Mouse (Mus musculus) stomach, postnatal 0 days (tissue): ENCODE data around the gene Egln1. TPM values are rescaled to one million over a fixed set of nuclear protein-coding genes. Genes with fewer than 3 reads are reported as not detected.

ENCODE experiments used
- ATAC-seq: fragments of 200-750 bp; cut with Nextera tagmentation; 2 replicates; pipeline ENCODE4 v1.8.0; 2017; ENCODE audit not compliant: low FRiP score, low TSS enrichment
- DNase-seq: peaks from one replicate; pipeline ENCODE4 v3.0.0-alpha.2; 2016; ENCODE audit warnings: low spot score
- H3K27ac ChIP-seq: fragments of 300-500 bp; sonication (generic); replicated peaks from 2 replicates; pipeline ENCODE4 v1.5.1; 2014; ENCODE audit warnings: mild to moderate bottlenecking, control low read depth
- H3K27me3 ChIP-seq: fragments of 300-500 bp; sonication (generic); 2 replicates; pipeline ENCODE4 v1.6.1; 2014; ENCODE audit warnings: low read length; ENCODE audit not compliant: control insufficient read depth, insufficient read depth
- H3K36me3 ChIP-seq: fragments of 300-500 bp; sonication (generic); 2 replicates; pipeline ENCODE4 v1.6.1; 2014; ENCODE audit warnings: low read length, mixed read lengths; ENCODE audit not compliant: control insufficient read depth, insufficient read depth
- H3K4me1 ChIP-seq: fragments of 300-500 bp; sonication (generic); replicated peaks from 2 replicates; pipeline ENCODE4 v1.6.1; 2014; ENCODE audit warnings: antibody characterized with exemption; ENCODE audit not compliant: control insufficient read depth, insufficient read depth
- H3K4me2 ChIP-seq: fragments of 300-500 bp; sonication (generic); replicated peaks from 2 replicates; pipeline ENCODE4 v1.6.1; 2014; ENCODE audit warnings: low read depth, mild to moderate bottlenecking, control low read depth, moderate library complexity
- H3K4me3 ChIP-seq: fragments of 300-500 bp; sonication (generic); 2 replicates; pipeline ENCODE4 v1.5.1; 2014; ENCODE audit warnings: low read depth, low read length, control low read depth
- H3K9ac ChIP-seq: fragments of 300-500 bp; sonication (generic); 2 replicates; pipeline ENCODE4 v1.6.1; 2014; ENCODE audit warnings: mild to moderate bottlenecking, low read length, control low read depth, mixed read lengths
- H3K9me3 ChIP-seq: fragments of 300-500 bp; sonication (generic); 2 replicates; pipeline ENCODE4 v1.6.1; 2016; ENCODE audit warnings: low read length; ENCODE audit not compliant: control insufficient read depth
- CTCF ChIP-seq: IDR thresholded peaks from 2 replicates; pipeline ENCODE4 v1.5.1; 2016; ENCODE audit warnings: antibody characterized with exemption, low read depth, mild to moderate bottlenecking, moderate library complexity
- EP300 ChIP-seq: optimal IDR thresholded peaks from 2 replicates; pipeline ENCODE3; 2016; ENCODE audit warnings: antibody characterized with exemption
- WGBS: fragments of 180-500 bp; shearing (Covaris S2); extraction: QIAGEN DNeasy Blood & Tissue Kit; methylation state at CpG from one replicate; pipeline ENCODE4 v1.1.7; 2014; 5-methylcytosine and 5-hydroxymethylcytosine counted together
- polyA plus RNA-seq: library from polyadenylated mRNA; unstranded; fragments of >200 nt; fragmentation: Nextera tagmentation; extraction: Ambion mirVana; gene quantifications from 2 replicates; pipeline ENCODE4 v1.2.1, GENCODE M21; 2015

Gene Egln1
- polyA plus RNA-seq, 1 experiment from 2014 or later, result 7.1 TPM

DNA sequence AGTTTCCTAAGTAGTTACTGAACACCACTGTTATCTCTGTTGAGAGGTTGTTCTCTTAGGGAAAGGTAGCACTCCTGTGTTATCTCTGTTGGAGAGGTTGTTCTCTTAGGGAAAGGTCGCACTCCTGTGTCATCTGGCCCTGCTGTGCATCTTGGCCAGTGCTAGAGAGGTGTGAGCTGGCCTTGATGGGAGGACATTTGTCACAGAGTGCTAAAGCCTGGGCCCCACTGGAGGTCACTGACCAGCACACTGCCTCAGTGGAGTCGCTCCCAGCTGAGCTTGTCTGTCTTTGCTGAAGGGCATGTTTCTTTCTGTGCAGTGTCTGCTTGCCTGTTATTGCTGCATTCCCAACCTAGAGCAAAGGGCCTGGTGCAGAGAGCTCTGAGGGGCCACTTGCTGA, 82.0 kb downstream of the Egln1 start:
- H3K4me1 ChIP-seq, result peaks cover 5% of the 10 kb centered on the region
- H3K9ac ChIP-seq, result no peak overlapping the region
- H3K9me3 ChIP-seq, result no peaks in the 10 kb centered on the region
- no peak overlapping the region for H3K4me2 ChIP-seq
- H3K27me3 ChIP-seq, result no peaks in the 10 kb centered on the region
- no peak for ATAC-seq
- H3K4me3 ChIP-seq, result no peak overlapping the region
- WGBS, result 58% methylated on average over 2 of the region's 2 CpGs
- no peak for DNase-seq
- TF ChIP-seq EP300 (no peak), CTCF (no peak)
- H3K36me3 ChIP-seq, result peaks cover 8% of the 10 kb centered on the region; the same call in 1 of the 2 replicates
- H3K27ac ChIP-seq, result no peak overlapping the region

- no peaks in the 10 kb centered on the region for H3K9me3 ChIP-seq
- 68% methylated on average over 3 of the region's 3 CpGs for WGBS
- H3K4me3 ChIP-seq, result no peak overlapping the region
- no peak for ATAC-seq
- TF ChIP-seq EP300, result no peak
- no peak for TF ChIP-seq CTCF
- peaks cover 5% of the 10 kb centered on the region for H3K4me1 ChIP-seq
- H3K36me3 ChIP-seq, result 0 out of 2 replicates have a peak, but pooled peaks cover 5% of the 10 kb centered on the region
- H3K27me3 ChIP-seq, result no peaks in the 10 kb centered on the region
- no peak overlapping the region for H3K27ac ChIP-seq
- H3K9ac ChIP-seq, result no peak overlapping the region
- DNase-seq, result no peak
- H3K4me2 ChIP-seq, result no peak overlapping the region
Observed at GRCm38 (mm10) chr8:124866669-124867068, 82.5 kb downstream of the Egln1 start.

GRCm38 (mm10) chr8:124863729-124864128, 85.4 kb downstream of the Egln1 start:
- WGBS, result 6% methylated on average over 8 of the region's 8 CpGs

DNA sequence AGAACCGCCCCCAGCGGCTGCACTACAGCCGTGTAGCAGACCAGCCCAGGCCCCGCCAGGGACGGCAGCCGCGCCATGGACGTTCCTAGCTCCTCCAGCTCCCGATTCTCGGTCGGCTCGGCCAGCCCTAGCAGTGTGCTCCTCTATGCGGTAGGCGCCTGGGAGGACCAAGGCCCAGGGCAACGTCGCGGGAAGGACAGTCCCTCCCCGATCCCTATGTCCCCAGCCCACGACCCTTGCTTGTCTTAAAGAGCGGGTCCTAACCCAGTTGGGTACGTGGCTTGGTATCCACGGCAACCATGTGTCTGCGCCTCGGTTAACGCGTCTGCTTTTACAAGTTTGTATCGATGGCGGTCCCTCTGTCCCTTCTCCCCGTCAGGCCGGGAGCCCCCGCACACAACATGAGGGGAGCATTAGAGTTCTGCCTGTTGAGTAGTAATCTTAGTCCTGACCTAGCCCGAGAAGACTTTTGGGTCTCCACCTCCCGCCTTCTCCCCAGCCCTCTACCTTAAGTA, 85.9 kb downstream of the Egln1 start:
- WGBS, result under 1% methylated on average over 33 of the region's 33 CpGs
- Histone ChIP-seq H3K4me1 (peaks cover 5% of the 10 kb centered on the region), H3K9me3 (no peaks in the 10 kb centered on the region), H3K36me3 (peaks cover 1% of the 10 kb centered on the region; the same call in 1 of the 2 replicates), H3K4me3 (peak overlapping the region; percentile 94), H3K4me2 (peak overlapping the region; percentile 68), H3K9ac (peak overlapping the region; percentile 98), H3K27ac (peak overlapping the region; percentile 96), H3K27me3 (no peaks in the 10 kb centered on the region)
- ATAC-seq (no peak), DNase-seq (no peak)
- TF ChIP-seq EP300, result no peak
- TF ChIP-seq CTCF, result peak; percentile 36; the same call in 1 of the 2 replicates

More at GRCm38 (mm10) chr8:124863729-124864128, 85.4 kb downstream of the Egln1 start:
- Histone ChIP-seq H3K27me3 (no peaks in the 10 kb centered on the region), H3K27ac (peak overlapping the region; percentile 96; the same call in 1 of the 2 replicates), H3K4me1 (peaks cover 5% of the 10 kb centered on the region), H3K36me3 (no peaks in the 10 kb centered on the region), H3K9me3 (no peaks in the 10 kb centered on the region), H3K9ac (peak overlapping the region; percentile 98), H3K4me3 (peak overlapping the region; percentile 94), H3K4me2 (peak overlapping the region; percentile 68)
- DNase-seq (no peak), ATAC-seq (no peak)
- TF ChIP-seq CTCF, result no peak
- no peak for TF ChIP-seq EP300

GRCm38 (mm10) chr8:124862321-124863162, 86.6 kb downstream of the Egln1 start, which contains the start of the genes Gnpat and 2810004N23Rik:
Gene Gnpat (plus strand): TSS chr8:124863033.
Gene 2810004N23Rik (minus strand): TSS chr8:124863120.
- under 1% methylated on average over 55 of the region's 55 CpGs for WGBS
- Histone ChIP-seq H3K9me3 (no peaks in the 10 kb centered on the region), H3K27me3 (no peaks in the 10 kb centered on the region), H3K4me3 (peak within 1 kb of the TSS; percentile 94), H3K4me1 (peaks cover 5% of the 10 kb centered on the region), H3K4me2 (peak within 1 kb of the TSS; percentile 68), H3K9ac (peak within 1 kb of the TSS; percentile 98), H3K27ac (peak within 1 kb of the TSS; percentile 96), H3K36me3 (peaks cover 3% of the 10 kb centered on the region; the same call in 1 of the 2 replicates)
- ATAC-seq, result peak; percentile 94
- TF ChIP-seq CTCF (no peak), EP300 (peak; percentile 26)
- DNase-seq, result peak; percentile 92

DNA sequence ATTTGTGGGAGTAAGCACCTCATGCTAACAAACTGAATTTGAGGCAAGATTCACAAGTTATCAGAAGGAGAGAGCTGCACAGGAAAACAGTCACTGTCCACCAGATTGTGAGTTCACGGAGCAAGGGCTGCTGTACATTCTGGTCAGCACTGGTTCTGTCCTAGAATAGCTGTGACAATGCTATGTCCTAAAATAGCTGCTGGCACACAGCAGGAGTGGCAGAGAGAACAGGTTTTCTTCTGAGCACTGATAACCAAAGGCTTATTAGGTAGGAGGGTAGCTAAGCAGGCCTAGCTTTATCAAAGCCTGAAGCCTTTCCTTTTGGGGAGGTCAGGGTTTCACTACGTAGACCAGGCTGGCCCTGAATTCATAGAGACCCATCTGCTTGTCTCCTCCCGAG, 88.9 kb downstream of the Egln1 start:
- no peak overlapping the region for H3K9ac ChIP-seq
- DNase-seq, result no peak
- no peaks in the 10 kb centered on the region for H3K27me3 ChIP-seq
- peaks cover 9% of the 10 kb centered on the region for H3K36me3 ChIP-seq
- TF ChIP-seq CTCF (no peak), EP300 (no peak)
- H3K9me3 ChIP-seq, result no peaks in the 10 kb centered on the region
- no peak for ATAC-seq
- WGBS, result 98% methylated on average over 3 of the region's 3 CpGs
- H3K4me2 ChIP-seq, result no peak overlapping the region
- no peak overlapping the region for H3K27ac ChIP-seq
- H3K4me1 ChIP-seq, result peaks cover 5% of the 10 kb centered on the region
- no peak overlapping the region for H3K4me3 ChIP-seq
